Mouse (Mus musculus): ENCODE measurements around the gene Zkscan3. TPM values are rescaled to one million over a fixed set of nuclear protein-coding genes. Genes with fewer than 3 reads are reported as not detected.

Zkscan3 gene
- total RNA-seq (2021), result 10 to 100 TPM; 61.1 to 72.4 TPM
- long read RNA-seq, experiment 1, transcript Zkscan3-203 (6 exons, 2,600 nt), result minor isoform, 9 of 41 reads
- long read RNA-seq, experiment 1, transcript Zkscan3-201 (6 exons, 2,561 nt), result major isoform, 15 of 41 reads
- long read RNA-seq, experiment 1, partial matches to known transcripts, result 1 of 41 reads
- long read RNA-seq, experiment 1, other reads (novel, unspliced or antisense), result 16 of 41 reads
- long read RNA-seq, experiment 2, transcript Zkscan3-203 (6 exons, 2,600 nt), result major isoform, 26 of 82 reads
- long read RNA-seq, experiment 2, transcript Zkscan3-201 (6 exons, 2,561 nt), result minor isoform, 25 of 82 reads
- long read RNA-seq, experiment 2, partial matches to known transcripts, result 6 of 82 reads
- long read RNA-seq, experiment 2, other reads (novel, unspliced or antisense), result 25 of 82 reads

GRCm38 (mm10) chr13:21402287-21402846, at the start of gene Zkscan3:
Gene Zkscan3 (minus strand): TSS chr13:21402755.
- peak; percentile 83 to 85 for DNase-seq (ENCODE audit: low spot score in 2 of 2)

- no peak for DNase-seq (ENCODE audit: low spot score in 2 of 2)
These were observed 45.5 kb upstream of the Zkscan3 start for GRCm38 (mm10) chr13:21447856-21448614.

GRCm38 (mm10) chr13:21446796-21447195, 44.2 kb upstream of the Zkscan3 start:
- DNase-seq (ENCODE audit: low spot score in 2 of 2), result no peak

GRCm38 (mm10) chr13:21441207-21441572, 38.6 kb upstream of the Zkscan3 start:
- no peak for DNase-seq (ENCODE audit: low spot score in 2 of 2)

DNA sequence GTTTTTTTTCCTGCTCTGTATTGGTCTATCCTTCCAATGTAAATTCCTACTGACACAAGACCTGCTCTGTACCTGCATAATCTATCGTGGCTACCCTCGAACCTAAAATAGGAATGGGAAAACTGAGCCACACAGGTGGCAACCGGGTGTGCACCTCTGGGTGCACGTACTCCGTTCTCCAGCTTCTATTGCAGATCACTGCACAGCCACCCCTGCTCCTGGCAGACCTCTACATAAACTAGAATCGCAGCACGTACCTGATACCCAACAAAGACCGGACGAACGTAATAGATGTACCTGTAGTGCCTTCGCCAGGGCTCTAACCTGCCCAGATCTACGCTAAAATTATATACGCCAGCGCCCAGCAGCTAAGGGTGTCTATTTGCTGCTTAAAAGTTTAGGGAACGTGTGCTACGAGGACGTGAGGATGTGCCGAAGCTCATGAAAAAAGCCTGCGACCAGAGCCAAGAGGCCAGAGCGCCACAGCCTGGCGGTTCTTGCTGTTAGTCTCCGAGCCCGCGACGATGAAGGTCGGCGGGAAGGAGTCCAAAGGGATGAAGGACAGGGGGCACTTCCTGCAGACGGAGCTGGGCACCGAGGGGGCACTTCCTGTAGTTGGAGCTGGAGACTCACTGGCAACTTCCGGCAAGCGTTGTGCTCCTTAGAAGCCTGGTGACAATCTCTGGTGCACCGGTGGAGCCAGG, 38.1 kb upstream of the Zkscan3 start, which contains the start of gene Pgbd1:
Gene Pgbd1, minus strand, starts transcription at position 556 of the 704 bp plus-strand sequence.
- peak; percentile 56 to 60 for DNase-seq (ENCODE audit: low spot score in 2 of 2)

DNA sequence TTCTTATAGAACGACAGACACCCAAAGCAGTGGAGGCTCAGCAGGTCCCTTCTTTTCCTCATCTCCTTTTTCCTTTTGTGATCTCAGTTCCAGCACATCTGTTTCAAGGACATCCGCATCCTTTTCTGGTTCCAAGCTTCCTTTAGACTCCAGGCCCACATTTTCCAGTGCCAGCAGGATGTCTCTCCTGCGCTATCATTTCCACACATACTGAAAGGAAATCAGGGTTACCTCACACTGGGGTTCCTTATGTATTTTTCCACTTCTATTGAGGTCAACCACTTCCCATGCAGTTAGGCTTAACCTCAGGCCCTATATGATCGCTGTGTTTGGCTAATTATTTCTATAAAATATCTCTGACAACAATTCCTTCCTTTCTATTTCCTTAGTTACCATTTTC, 32.9 kb upstream of the Zkscan3 start:
- no peak for DNase-seq (ENCODE audit: low spot score in 2 of 2)

DNA sequence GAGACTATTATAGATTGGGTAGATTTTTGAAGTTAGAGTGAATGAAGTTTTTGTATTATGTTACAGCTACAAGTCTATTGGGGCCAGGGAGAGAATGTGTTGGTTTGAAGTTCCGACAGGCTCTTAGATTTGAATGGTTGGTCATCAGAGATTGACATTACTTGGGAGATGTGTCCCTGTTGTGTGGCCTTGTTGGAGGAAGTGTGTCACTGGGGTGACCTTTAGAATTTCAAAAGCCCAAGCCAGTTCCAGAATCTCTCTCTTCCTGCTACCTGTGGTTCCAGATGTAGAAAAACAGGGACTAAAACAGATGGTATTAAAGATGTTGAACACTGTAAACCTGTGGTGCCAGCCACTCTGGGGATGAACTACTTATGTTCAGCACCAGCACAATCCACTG, 25.1 kb upstream of the Zkscan3 start:
- no peak for DNase-seq (ENCODE audit: low spot score in 2 of 2)

DNA sequence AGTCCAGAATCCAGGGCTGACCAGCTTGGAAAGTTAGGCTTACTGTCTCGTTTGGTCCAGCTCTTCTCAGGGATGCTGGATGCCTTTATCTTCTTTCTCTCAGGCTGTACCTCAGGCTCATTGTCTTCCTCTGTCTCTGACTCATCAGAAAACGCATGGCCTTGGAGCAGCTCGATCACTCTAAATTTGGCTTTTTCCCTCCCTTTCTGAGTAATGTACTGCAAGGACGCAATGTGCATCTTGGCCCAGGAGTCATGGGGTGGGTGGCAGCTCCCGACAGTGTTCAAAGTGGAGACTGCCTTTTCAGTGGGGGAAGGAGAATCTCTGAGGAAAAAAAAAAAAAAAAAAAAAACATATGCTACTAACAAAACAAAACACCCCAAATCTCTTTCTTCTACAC, 20.7 kb upstream of the Zkscan3 start:
- no peak for DNase-seq (ENCODE audit: low spot score in 2 of 2)

DNA sequence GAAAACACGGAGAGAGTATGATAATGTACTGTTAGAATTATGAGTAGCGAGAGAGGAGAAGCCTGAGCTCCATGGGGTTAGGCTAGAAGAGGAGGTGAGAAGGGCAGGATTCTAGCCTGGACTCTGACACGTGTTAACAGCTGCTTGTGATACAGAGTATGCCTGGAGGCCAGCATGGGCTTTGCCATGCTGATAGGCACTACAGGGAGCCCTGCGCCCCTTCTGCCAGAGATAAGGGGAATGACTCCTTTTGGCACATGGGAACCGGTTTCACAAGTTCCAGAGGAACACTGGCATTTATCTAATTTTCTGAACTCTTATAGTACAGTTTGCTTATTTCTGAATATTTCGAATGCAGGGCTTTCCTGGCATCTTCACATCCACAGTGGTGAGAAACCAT, 16.3 kb upstream of the Zkscan3 start:
- no peak for DNase-seq (ENCODE audit: low spot score in 2 of 2)

GRCm38 (mm10) chr13:21417298-21418010, 14.9 kb upstream of the Zkscan3 start:
- no peak for DNase-seq (ENCODE audit: low spot score in 2 of 2)

- DNase-seq (ENCODE audit: low spot score in 2 of 2), result no peak
These were observed 13.2 kb upstream of the Zkscan3 start for GRCm38 (mm10) chr13:21415750-21416149.

DNA sequence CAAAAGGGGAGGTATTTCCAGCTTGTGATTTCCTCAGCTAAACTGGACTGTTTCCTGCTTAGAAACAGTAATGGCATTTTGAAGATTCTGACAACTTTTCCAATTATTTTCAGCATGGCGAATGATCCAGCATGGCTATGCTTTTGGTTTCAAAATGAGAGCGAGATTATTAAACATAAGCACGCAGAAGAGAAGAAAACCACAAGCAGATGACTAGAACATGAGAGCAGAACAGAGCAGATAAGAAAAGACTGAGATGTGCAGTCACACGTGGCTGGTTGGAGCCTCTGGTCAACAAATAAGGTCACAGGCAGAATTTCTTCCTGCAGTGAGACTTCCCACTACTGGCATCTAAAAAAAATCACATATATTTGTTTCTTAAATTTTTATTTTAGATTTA, 12.7 kb upstream of the Zkscan3 start:
- no peak for DNase-seq (ENCODE audit: low spot score in 2 of 2)

GRCm38 (mm10) chr13:21414231-21415212, 12.0 kb upstream of the Zkscan3 start:
- no peak for DNase-seq (ENCODE audit: low spot score in 2 of 2)

GRCm38 (mm10) chr13:21408805-21409459, 6.4 kb upstream of the Zkscan3 start:
- DNase-seq (ENCODE audit: low spot score in 2 of 2), result no peak

- DNase-seq (ENCODE audit: low spot score in 2 of 2), result peak; percentile 67 to 72
These were observed 5.6 kb upstream of the Zkscan3 start for GRCm38 (mm10) chr13:21407969-21408804.

- no peak for DNase-seq (ENCODE audit: low spot score in 2 of 2)
These were observed 4.8 kb upstream of the Zkscan3 start for GRCm38 (mm10) chr13:21407341-21407740.

DNA sequence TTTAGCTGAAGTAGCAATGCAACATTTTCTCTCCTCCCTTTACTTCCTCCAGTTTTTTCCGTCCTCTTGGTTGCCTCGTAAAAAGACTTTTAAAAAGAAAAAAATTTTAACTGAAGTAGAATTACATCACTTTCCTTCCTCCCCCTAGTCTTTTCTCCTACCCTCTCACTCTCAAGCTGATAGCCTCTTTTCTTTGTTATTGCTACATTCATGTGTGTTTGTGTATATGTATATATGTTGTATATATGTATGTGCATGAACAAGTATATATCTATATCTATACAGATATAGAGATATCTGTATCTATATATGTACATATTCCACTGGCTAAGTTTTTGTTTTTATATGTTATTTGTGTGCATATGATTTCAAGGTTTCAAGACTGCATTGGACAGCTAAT, 293 bp upstream of the Zkscan3 start:
- no peak for DNase-seq (ENCODE audit: low spot score in 2 of 2)

All from adrenal gland, adult 18-20 months (tissue).